Mouse (Mus musculus): ENCODE measurements at regions not wholly inside any gene's neighbourhood (a gene's known extent, or its start where the extent isn't known, plus 50 kb on each side); places are given as distances from the start of the nearest gene placed in this dataset.
A peak's percentile ranks its signal among the peaks of the same experiment; 100 is the strongest.

- DNase-seq (ENCODE audit: low spot score in 2 of 2): no peak
These were observed 88.7 kb downstream of the Edn3 start for GRCm38 (mm10) chr2:174848981-174849681.

- DNase-seq (ENCODE audit: low spot score in 2 of 2): no peak
These were observed 90.4 kb downstream of the Edn3 start for GRCm38 (mm10) chr2:174850860-174851259.

GRCm38 (mm10) chr2:174851525-174852330 is 91.3 kb downstream of the Edn3 start:
- DNase-seq (ENCODE audit: low spot score in 2 of 2): peak; percentile 31 to 62

GRCm38 (mm10) chr2:174853786-174854185 is 93.4 kb downstream of the Edn3 start:
- no peak for DNase-seq (ENCODE audit: low spot score in 2 of 2)

GRCm38 (mm10) chr2:174855548-174855947 is 95.1 kb downstream of the Edn3 start:
- DNase-seq (ENCODE audit: low spot score in 2 of 2): no peak

GRCm38 (mm10) chr2:174856135-174856534 is 95.7 kb downstream of the Edn3 start:
- DNase-seq (ENCODE audit: low spot score in 2 of 2): no peak

GRCm38 (mm10) chr2:174858011-174858834 is 97.8 kb downstream of the Edn3 start:
- DNase-seq (ENCODE audit: low spot score in 2 of 2): peak in 1 of 2 experiments; percentile 30

- DNase-seq (ENCODE audit: low spot score in 2 of 2): no peak
These were observed 98.4 kb downstream of the Edn3 start for GRCm38 (mm10) chr2:174858835-174859215.

- no peak for DNase-seq (ENCODE audit: low spot score in 2 of 2)
These were observed 99.1 kb downstream of the Edn3 start for GRCm38 (mm10) chr2:174859533-174859932.

GRCm38 (mm10) chr2:174864657-174865056 is 104.2 kb downstream of the Edn3 start:
- DNase-seq (ENCODE audit: low spot score in 2 of 2): no peak

GRCm38 (mm10) chr2:174866546-174866945 is 106.1 kb downstream of the Edn3 start:
- DNase-seq (ENCODE audit: low spot score in 2 of 2): no peak

- no peak for DNase-seq (ENCODE audit: low spot score in 2 of 2)
These were observed 107.0 kb downstream of the Edn3 start for GRCm38 (mm10) chr2:174867397-174867796.

- DNase-seq (ENCODE audit: low spot score in 2 of 2): no peak
These were observed 107.8 kb downstream of the Edn3 start for GRCm38 (mm10) chr2:174868186-174868585.

- DNase-seq (ENCODE audit: low spot score in 2 of 2): no peak
These were observed 108.4 kb downstream of the Edn3 start for GRCm38 (mm10) chr2:174868743-174869369.

- DNase-seq (ENCODE audit: low spot score in 2 of 2): no peak
These were observed 109.9 kb downstream of the Edn3 start for GRCm38 (mm10) chr2:174870284-174870683.

- peak; percentile 45 to 61 for DNase-seq (ENCODE audit: low spot score in 2 of 2)
These were observed 110.8 kb downstream of the Edn3 start for GRCm38 (mm10) chr2:174871225-174871624.

- DNase-seq (ENCODE audit: low spot score in 2 of 2): no peak
These were observed 111.4 kb downstream of the Edn3 start for GRCm38 (mm10) chr2:174871844-174872243.

GRCm38 (mm10) chr2:174876886-174877285 is 116.5 kb downstream of the Edn3 start:
- no peak for DNase-seq (ENCODE audit: low spot score in 2 of 2)

GRCm38 (mm10) chr2:174878979-174879378 is 118.6 kb downstream of the Edn3 start:
- no peak for DNase-seq (ENCODE audit: low spot score in 2 of 2)

GRCm38 (mm10) chr2:174880659-174881058 is 120.2 kb downstream of the Edn3 start:
- DNase-seq (ENCODE audit: low spot score in 2 of 2): peak; percentile 25 to 41

Data from spleen, postnatal 14 days (tissue).